Mouse (Mus musculus) MEL (cell line): Measurements from ENCODE around the gene Rtl1.

Experiments
- BHLHE40 ChIP-seq: IDR thresholded peaks from 2 replicates; pipeline ENCODE4 v1.6.1; 2012; ENCODE audit warnings: low read depth, mild to moderate bottlenecking, inconsistent platforms, low read length, improper control_type of control experiment, borderline replicate concordance
- CTCF ChIP-seq, 3 experiments: IDR thresholded peaks in 2 of 3; conservative IDR thresholded peaks in 1 of 3; 2 replicates each; pipeline ENCODE4 v1.5.1; 2011 to 2012; ENCODE audit warnings: low read length in 3 of 3, low read depth in 2 of 3, mild to moderate bottlenecking in 2 of 3, improper control_type of control experiment in 1 of 3, inconsistent platforms in 1 of 3, mixed read lengths in 1 of 3, moderate library complexity in 1 of 3; ENCODE audit not compliant: control insufficient read depth in 1 of 3, insufficient read depth in 1 of 3, poor library complexity in 1 of 3, severe bottlenecking in 1 of 3
- EP300 ChIP-seq, 2 experiments: IDR thresholded peaks; 2 replicates each; pipeline ENCODE4 v1.6.1; 2011; ENCODE audit warnings: improper control_type of control experiment in 2 of 2, low read length in 2 of 2, low read depth in 1 of 2, mild to moderate bottlenecking in 1 of 2
- GATA1 ChIP-seq: IDR thresholded peaks from 2 replicates; pipeline ENCODE4 v1.6.1; 2011; ENCODE audit warnings: low read depth, low read length, improper control_type of control experiment
- MAFK ChIP-seq: IDR thresholded peaks from 2 replicates; pipeline ENCODE4 v1.6.1; 2011; ENCODE audit warnings: low read depth, mild to moderate bottlenecking, low read length, improper control_type of control experiment, borderline replicate concordance
- MXI1 ChIP-seq: IDR thresholded peaks from 2 replicates; pipeline ENCODE4 v1.6.1; 2011; ENCODE audit warnings: mild to moderate bottlenecking, low read depth, low read length, improper control_type of control experiment
- POLR2A ChIP-seq, 2 experiments: IDR thresholded peaks; 2 replicates each; pipeline ENCODE4 v1.6.1; 2011 to 2012; ENCODE audit warnings: low read length in 2 of 2, mild to moderate bottlenecking in 2 of 2, control low read depth in 1 of 2, improper control_type of control experiment in 1 of 2, low read depth in 1 of 2, moderate library complexity in 1 of 2; ENCODE audit not compliant: control insufficient read depth in 1 of 2, insufficient read depth in 1 of 2, poor library complexity in 1 of 2
- UBTF ChIP-seq: IDR thresholded peaks from 2 replicates; pipeline ENCODE4 v1.6.1; 2012; ENCODE audit warnings: low read depth, mild to moderate bottlenecking, inconsistent platforms, low read length, improper control_type of control experiment, moderate library complexity, borderline replicate concordance; ENCODE audit not compliant: insufficient read depth
- USF1 ChIP-seq: IDR thresholded peaks from 2 replicates; pipeline ENCODE4 v1.6.1; 2014; ENCODE audit warnings: low read depth, mild to moderate bottlenecking, inconsistent platforms, low read length, improper control_type of control experiment, moderate library complexity
- ZC3H11A ChIP-seq: IDR thresholded peaks from 2 replicates; pipeline ENCODE4 v1.6.1; 2012; ENCODE audit warnings: low read depth, mild to moderate bottlenecking, inconsistent platforms, low read length, improper control_type of control experiment
- ZMIZ1 ChIP-seq: IDR thresholded peaks from 2 replicates; pipeline ENCODE4 v1.6.1; 2012; ENCODE audit warnings: low read depth, mild to moderate bottlenecking, inconsistent platforms, low read length, improper control_type of control experiment, moderate library complexity

DNA sequence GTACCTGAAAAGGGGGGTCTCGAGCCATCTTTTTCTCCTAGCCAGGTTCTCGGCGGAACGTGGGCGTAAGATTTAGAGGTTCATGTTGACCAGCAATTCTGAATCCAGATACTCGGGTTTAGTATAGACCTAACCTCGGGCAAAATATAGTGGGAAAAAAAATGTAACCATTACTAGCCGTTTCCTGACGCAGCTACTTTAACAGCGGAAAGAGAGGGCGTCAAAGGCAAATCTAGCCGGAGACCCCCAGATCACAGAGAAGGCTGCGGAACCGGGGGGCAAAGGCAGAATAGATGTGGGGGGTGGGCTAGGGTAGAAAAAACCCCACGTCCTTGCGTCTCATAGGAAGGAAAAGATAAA lies 58.6 kb downstream of the Rtl1 start:
- TF ChIP-seq CTCF (IDR thresholded peaks at IDR 0.05 in 2 of 3, conservative IDR thresholded peaks at IDR 0.05 in 1 of 3; ENCODE audit: control insufficient read depth in 1 of 3, insufficient read depth in 1 of 3, low read depth in 2 of 3, low read length in 3 of 3, poor library complexity in 1 of 3, severe bottlenecking in 1 of 3), result no peak
- TF ChIP-seq POLR2A (IDR thresholded peaks at IDR 0.05; ENCODE audit: control insufficient read depth in 1 of 2, insufficient read depth in 1 of 2, low read depth in 1 of 2, low read length in 2 of 2, poor library complexity in 1 of 2), result no peak
- no peak for TF ChIP-seq ZC3H11A
- TF ChIP-seq EP300 (IDR thresholded peaks at IDR 0.05; ENCODE audit: low read depth in 1 of 2, low read length in 2 of 2), result no peak
- TF ChIP-seq USF1, result no peak
- no peak for TF ChIP-seq ZMIZ1
- no peak for TF ChIP-seq MAFK
- TF ChIP-seq UBTF, result no peak
- TF ChIP-seq GATA1, result no peak
- no peak for TF ChIP-seq MXI1
- no peak for TF ChIP-seq BHLHE40
